Mouse (Mus musculus): ENCODE results near the gene Ccin.

The Ccin gene

GRCm38 (mm10) chr4:44013391-44014070, 30.2 kb downstream of the Ccin start:
- no peak for DNase-seq (ENCODE audit: low read depth)

GRCm38 (mm10) chr4:44016071-44016470, 32.8 kb downstream of the Ccin start:
- no peak for DNase-seq (ENCODE audit: low read depth)

- no peak for DNase-seq (ENCODE audit: low read depth)
Observed at GRCm38 (mm10) chr4:44016791-44017190, 33.5 kb downstream of the Ccin start.

- no peak for DNase-seq (ENCODE audit: low read depth)
Observed at GRCm38 (mm10) chr4:44022323-44022722, 39.0 kb downstream of the Ccin start.

- DNase-seq (ENCODE audit: low read depth): no peak
Observed at GRCm38 (mm10) chr4:44022766-44023165, 39.5 kb downstream of the Ccin start.

- DNase-seq (ENCODE audit: low read depth): no peak
Observed at GRCm38 (mm10) chr4:44023681-44024080, 40.4 kb downstream of the Ccin start.

GRCm38 (mm10) chr4:44024241-44024640, 41.0 kb downstream of the Ccin start:
- DNase-seq (ENCODE audit: low read depth): no peak

GRCm38 (mm10) chr4:44025570-44025969, 42.3 kb downstream of the Ccin start:
- no peak for DNase-seq (ENCODE audit: low read depth)

GRCm38 (mm10) chr4:44028303-44029135, 45.2 kb downstream of the Ccin start:
- no peak for DNase-seq (ENCODE audit: low read depth)

GRCm38 (mm10) chr4:44029661-44030066, 46.4 kb downstream of the Ccin start:
- DNase-seq (ENCODE audit: low read depth): no peak

GRCm38 (mm10) chr4:44031521-44031920, 48.2 kb downstream of the Ccin start:
- DNase-seq (ENCODE audit: low read depth): no peak
